Mouse (Mus musculus) limb, embryonic 13.5 days (tissue): Measurements from ENCODE around the gene Mdm2. TPM values are rescaled to one million over a fixed set of nuclear protein-coding genes. Genes with fewer than 3 reads are reported as not detected.
"Not testable (repeated sequence)": the region's sequence is repeated elsewhere in the genome, so short reads cannot be mapped to it uniquely, and the experiment has no call there.

Experiments
- ATAC-seq: fragments of 200-750 bp; cut with Nextera tagmentation; 2 replicates; pipeline ENCODE4 v1.8.0; 2017; ENCODE audit warnings: low read depth, moderate number of reproducible peaks, moderate TSS enrichment; ENCODE audit not compliant: low FRiP score
- H3K27ac ChIP-seq: fragments of 300-500 bp; sonication (generic); 2 replicates; pipeline ENCODE4 v1.5.1; 2015; ENCODE audit warnings: inconsistent platforms, mild to moderate bottlenecking, moderate library complexity
- H3K27me3 ChIP-seq: fragments of 300-500 bp; sonication (generic); 2 replicates; pipeline ENCODE4 v1.6.1; 2015; ENCODE audit warnings: mild to moderate bottlenecking, inconsistent platforms
- H3K36me3 ChIP-seq: fragments of 300-500 bp; sonication (generic); 2 replicates; pipeline ENCODE4 v1.6.1; 2015; ENCODE audit warnings: inconsistent platforms, mild to moderate bottlenecking, moderate library complexity
- H3K4me1 ChIP-seq: fragments of 300-500 bp; sonication (generic); 2 replicates; pipeline ENCODE4 v1.6.1; 2015; ENCODE audit warnings: inconsistent platforms
- H3K4me2 ChIP-seq: fragments of 300-500 bp; sonication (generic); replicated peaks from 2 replicates; pipeline ENCODE4 v1.6.1; 2015; ENCODE audit warnings: inconsistent platforms, mild to moderate bottlenecking, moderate library complexity
- H3K4me3 ChIP-seq: fragments of 300-500 bp; sonication (generic); 2 replicates; pipeline ENCODE4 v1.5.1; 2015; ENCODE audit warnings: moderate library complexity, mild to moderate bottlenecking, inconsistent platforms
- H3K9ac ChIP-seq: fragments of 300-500 bp; sonication (generic); 2 replicates; pipeline ENCODE4 v1.6.1; 2015; ENCODE audit warnings: mild to moderate bottlenecking, inconsistent platforms
- H3K9me3 ChIP-seq: fragments of 300-500 bp; sonication (generic); 2 replicates; pipeline ENCODE4 v1.6.1; 2016; ENCODE audit warnings: inconsistent platforms
- WGBS: fragments of 180-500 bp; shearing (Covaris S2); methylation state at CpG from one replicate; pipeline ENCODE4 v1.1.7; 2015; 5-methylcytosine and 5-hydroxymethylcytosine counted together
- polyA plus RNA-seq: library from polyadenylated mRNA; unstranded; fragments of >200 nt; fragmentation: Nextera tagmentation; extraction: Ambion mirVana; gene quantifications from 2 replicates; pipeline ENCODE4 v1.2.1, GENCODE M21; 2015

Mdm2 gene
- polyA plus RNA-seq, 1 experiment from 2014 or later: 49.5 TPM

DNA sequence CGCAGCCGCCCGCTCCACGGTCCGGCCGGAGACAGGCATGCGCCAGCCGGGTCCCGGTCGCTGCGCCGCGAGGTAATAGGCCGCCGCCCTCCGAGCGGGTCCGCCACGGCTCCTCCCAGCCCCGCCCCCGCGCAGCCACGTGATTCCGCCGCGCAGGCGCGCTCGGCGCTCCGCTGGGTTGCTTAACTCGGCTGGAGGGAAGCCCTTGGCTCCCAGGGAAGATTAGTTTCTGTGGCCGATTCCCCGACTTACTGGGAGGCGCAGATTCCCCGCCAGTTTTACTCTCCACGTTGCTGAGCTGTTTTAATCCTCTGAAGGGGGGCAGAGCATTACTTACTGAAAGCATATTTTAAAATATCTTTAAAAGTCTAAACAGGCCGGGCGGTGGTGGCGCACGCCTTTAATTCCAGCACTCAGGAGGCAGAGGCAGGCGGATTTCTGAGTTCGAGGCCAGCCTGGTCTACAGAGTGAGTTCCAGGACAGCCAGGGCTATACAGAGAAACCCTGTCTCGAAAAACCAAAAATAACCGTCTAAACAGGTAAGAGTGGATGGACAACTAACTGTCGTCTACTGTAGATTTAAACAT is 35.8 kb upstream of the Mdm2 start, which contains the start of gene Slc35e3:
Slc35e3 (minus strand) TSS at position 69 of the 587 bp plus-strand sequence.
- Histone ChIP-seq H3K27me3 (no peaks in the 10 kb centered on the region), H3K4me3 (peak within 1 kb of the TSS; percentile 53), H3K4me1 (peaks cover 33% of the 10 kb centered on the region), H3K9me3 (no peaks in the 10 kb centered on the region), H3K27ac (peak within 1 kb of the TSS; percentile 90; the same call in 1 of the 2 replicates), H3K36me3 (peaks cover 37% of the 10 kb centered on the region), H3K4me2 (peak within 1 kb of the TSS; percentile 69), H3K9ac (peak within 1 kb of the TSS; percentile 73)
- 16% methylated on average over 42 of the region's 46 CpGs for WGBS
- peak; percentile 95 for ATAC-seq

DNA sequence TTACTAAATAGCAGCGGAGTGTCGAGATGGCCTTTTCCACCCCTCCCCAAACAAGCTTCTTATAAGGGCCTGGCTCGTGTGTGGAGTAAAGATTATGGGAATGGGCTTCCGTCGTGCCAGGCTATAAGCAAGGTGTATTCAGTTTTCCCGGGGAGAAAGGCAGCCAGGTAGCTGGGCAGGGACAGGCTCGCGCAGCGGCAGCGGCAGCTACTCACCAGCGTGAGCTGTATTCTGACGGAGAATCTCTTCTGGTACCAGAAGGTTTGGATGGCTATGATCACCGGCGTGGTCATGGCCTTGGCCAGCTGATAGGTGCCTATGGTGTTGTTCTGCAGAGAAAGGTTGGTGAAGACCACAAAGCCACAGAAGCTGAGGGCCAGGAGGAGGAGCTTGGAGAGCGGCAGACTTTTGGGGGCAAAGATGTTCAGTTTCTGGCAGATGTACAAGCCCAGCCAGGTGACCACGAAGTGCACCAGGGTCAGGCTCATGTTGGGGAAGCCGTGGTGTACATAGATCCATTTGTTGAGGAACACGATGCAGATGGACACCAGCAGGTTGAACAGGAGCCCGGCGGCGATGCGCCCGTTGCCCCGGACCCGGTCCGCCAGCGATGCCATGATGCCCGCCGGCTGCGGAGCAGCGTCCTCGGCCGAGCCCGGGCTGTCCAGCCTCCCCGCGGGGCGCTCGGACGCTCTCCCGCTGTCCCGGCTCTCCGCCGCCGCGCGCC is 35.2 kb upstream of the Mdm2 start:
- ATAC-seq: peak; percentile 13; the same call in 1 of the 2 replicates
- peaks cover 33% of the 10 kb centered on the region for H3K36me3 ChIP-seq
- H3K9ac ChIP-seq: peak overlapping the region; percentile 73
- H3K9me3 ChIP-seq, H3K27me3 ChIP-seq: not testable (repeated sequence)
- peak overlapping the region; percentile 90; the same call in 1 of the 2 replicates for H3K27ac ChIP-seq
- H3K4me2 ChIP-seq: peak overlapping the region; percentile 69
- peak overlapping the region; percentile 53 for H3K4me3 ChIP-seq
- peaks cover 36% of the 10 kb centered on the region for H3K4me1 ChIP-seq
- WGBS: under 1% methylated on average over 14 of the region's 46 CpGs

DNA sequence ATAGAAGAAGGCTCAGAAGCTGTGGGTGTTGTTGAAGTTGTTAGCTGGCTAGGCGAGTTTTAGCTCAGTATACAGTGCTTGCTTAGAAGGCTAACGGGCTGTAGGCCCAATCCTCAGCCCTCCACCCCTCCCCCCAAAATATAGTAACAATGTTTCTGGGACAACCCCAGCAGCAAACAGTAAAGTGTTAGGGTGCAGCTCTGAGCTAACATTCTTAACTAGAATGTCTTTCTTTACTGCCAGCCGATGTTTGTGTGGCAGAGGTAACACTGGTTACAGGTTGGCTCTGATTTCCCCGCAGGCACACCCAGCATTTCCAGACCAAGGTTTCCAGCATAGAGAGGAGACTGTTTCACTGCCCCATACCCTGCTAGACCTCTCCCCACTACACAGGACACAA is 33.4 kb upstream of the Mdm2 start:
- Histone ChIP-seq H3K9ac (peak overlapping the region; percentile 73), H3K9me3 (no peaks in the 10 kb centered on the region), H3K4me3 (peak overlapping the region; percentile 53), H3K36me3 (peaks cover 36% of the 10 kb centered on the region), H3K27ac (peak overlapping the region; percentile 90), H3K27me3 (no peaks in the 10 kb centered on the region), H3K4me1 (peaks cover 36% of the 10 kb centered on the region), H3K4me2 (peak overlapping the region; percentile 69)
- ATAC-seq: 0 out of 2 replicates have a peak, but pooled peaks have one; percentile 18
- 57% methylated on average over 4 of the region's 4 CpGs for WGBS

DNA sequence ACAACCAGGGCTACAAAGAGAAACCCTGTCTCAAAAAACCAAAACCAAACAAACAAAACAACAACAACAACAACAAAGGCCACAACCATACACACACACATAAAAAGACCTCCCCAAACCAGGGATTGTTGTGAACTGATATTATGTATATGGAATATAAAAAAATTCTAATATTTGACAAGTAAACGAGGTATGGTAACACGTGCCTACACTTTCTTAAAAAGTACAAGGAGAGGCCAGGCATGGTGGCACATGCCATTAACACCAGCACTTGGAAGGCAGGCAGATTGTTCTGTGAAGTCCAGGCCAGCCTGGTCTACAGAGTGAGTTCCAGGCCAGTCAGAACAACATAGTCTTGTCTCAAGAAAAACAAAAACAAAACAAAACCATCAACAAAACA is 32.6 kb upstream of the Mdm2 start:
- no peak for ATAC-seq
- H3K4me1 ChIP-seq: peaks cover 36% of the 10 kb centered on the region
- peak overlapping the region; percentile 53 for H3K4me3 ChIP-seq
- peaks cover 36% of the 10 kb centered on the region for H3K36me3 ChIP-seq
- no peaks in the 10 kb centered on the region for H3K27me3 ChIP-seq
- H3K9me3 ChIP-seq: no peaks in the 10 kb centered on the region
- 88% methylated on average over 2 of the region's 2 CpGs for WGBS
- peak overlapping the region; percentile 73 for H3K9ac ChIP-seq
- peak overlapping the region; percentile 90 for H3K27ac ChIP-seq
- H3K4me2 ChIP-seq: peak overlapping the region; percentile 69

DNA sequence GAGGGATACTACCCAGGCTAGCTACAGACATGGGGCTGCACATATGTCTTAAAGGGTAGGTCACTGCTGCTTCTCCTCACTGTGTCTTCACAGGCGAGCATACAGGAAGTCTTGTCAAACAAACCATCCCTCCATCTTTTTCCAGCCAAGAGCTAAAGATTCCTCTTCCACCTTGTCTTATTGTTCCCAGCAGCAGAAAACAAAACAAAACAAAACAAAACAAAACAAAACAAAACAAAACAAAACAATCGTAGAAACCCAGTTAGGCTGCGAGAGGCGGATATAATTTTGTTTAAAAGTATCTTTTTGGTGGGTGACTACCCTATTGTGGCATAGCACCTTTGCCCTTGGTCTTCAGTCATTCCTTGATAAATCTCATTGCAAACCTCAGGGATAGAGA is 32.1 kb upstream of the Mdm2 start:
- Histone ChIP-seq H3K9me3 (no peaks in the 10 kb centered on the region), H3K36me3 (peaks cover 40% of the 10 kb centered on the region), H3K4me3 (no peak overlapping the region), H3K4me1 (peaks cover 36% of the 10 kb centered on the region), H3K4me2 (peak overlapping the region; percentile 42; the same call in 1 of the 2 replicates), H3K9ac (no peak overlapping the region), H3K27me3 (no peaks in the 10 kb centered on the region), H3K27ac (peak overlapping the region; percentile 80; the same call in 1 of the 2 replicates)
- 92% methylated on average over 4 of the region's 4 CpGs for WGBS
- ATAC-seq: no peak

DNA sequence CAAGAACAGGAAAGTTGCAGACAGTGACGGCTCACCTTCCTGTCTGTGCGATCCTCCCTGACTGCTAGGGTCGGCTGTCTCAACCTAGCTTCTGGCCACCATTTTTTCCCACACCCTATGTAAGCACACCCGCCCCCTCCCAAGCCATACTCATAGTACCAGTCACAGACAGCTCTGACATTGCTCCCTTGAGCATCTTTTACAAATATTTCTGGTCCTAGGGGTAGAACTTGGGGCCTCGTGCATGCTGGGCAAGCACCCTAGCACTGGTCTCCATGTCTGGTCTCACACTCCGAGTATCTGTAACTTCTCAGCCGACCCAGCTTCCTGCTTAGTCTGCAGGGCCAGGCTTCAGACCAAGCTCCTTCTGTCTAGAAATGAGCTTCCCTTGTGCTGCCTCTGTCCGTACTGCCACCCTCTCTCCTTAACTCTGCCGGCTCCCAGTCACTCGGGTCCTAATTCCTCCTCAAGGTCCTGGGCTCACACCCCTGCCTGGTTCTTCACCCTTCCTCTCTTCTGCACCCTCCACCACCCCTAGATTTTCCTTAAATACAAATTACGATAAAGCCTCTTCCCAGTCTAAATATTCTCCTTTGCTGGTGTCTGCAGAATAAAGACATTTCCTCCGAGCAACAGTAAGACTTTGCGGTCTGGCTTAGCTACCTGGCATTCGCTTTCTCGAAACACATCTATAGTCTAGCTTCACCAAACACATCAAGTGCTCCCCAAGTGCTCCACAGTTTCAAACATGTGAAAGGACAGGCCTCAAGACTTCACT is 31.3 kb upstream of the Mdm2 start:
- peak overlapping the region; percentile 9; the same call in 1 of the 2 replicates for H3K4me3 ChIP-seq
- H3K4me1 ChIP-seq: peaks cover 36% of the 10 kb centered on the region

DNA sequence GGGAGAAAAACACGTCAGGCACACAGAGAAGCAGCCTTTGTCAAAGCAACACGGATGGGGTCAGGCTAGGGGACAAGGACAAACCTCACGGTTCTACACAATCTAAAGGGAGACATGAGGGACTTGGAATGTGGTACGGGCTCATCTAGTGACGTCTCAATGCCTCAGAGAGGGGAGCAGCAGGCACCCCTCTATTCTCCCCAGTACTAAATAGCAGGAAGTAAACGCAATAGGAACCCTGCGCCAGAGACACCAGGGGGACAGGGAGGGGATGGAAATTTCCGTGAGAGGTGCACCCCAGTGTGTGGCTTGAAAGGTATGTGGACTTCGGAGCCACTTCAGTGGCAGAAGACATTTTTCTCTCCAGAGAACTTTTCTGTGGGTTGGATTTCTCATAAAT is 30.4 kb upstream of the Mdm2 start:
- no peak for ATAC-seq
- Histone ChIP-seq H3K4me3 (no peak overlapping the region), H3K9ac (no peak overlapping the region), H3K4me1 (peaks cover 36% of the 10 kb centered on the region), H3K9me3 (no peaks in the 10 kb centered on the region), H3K36me3 (peaks cover 57% of the 10 kb centered on the region), H3K27ac (peak overlapping the region; percentile 80), H3K27me3 (no peaks in the 10 kb centered on the region), H3K4me2 (peak overlapping the region; percentile 37)
- WGBS: 81% methylated on average over 9 of the region's 9 CpGs

More for the DNA sequence above, 31.3 kb upstream of the Mdm2 start:
- Histone ChIP-seq H3K36me3 (peaks cover 47% of the 10 kb centered on the region), H3K27ac (peak overlapping the region; percentile 80), H3K9ac (peak overlapping the region; percentile 51), H3K4me2 (peak overlapping the region; percentile 42), H3K27me3 (no peaks in the 10 kb centered on the region), H3K9me3 (no peaks in the 10 kb centered on the region)
- no peak for ATAC-seq
- WGBS: 80% methylated on average over 15 of the region's 15 CpGs

DNA sequence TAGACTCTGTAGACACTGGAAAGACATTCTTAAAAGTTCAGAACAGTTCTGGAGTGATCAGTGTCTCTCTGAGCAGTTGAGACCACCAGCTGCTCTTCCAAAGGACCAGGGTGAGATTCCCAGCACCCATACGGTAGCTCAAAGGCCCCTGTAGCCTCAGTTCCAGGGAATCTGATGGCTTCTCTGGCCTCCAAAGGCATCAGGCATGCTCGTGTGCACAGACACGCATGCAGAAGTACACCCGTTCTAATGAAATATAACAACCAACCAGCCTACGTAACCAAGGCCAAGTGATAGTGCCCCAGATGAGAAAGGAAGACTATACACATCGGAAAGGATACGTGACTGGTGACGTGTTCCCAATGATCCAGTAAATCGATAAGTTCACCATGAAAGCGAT is 29.6 kb upstream of the Mdm2 start:
- H3K9me3 ChIP-seq: no peaks in the 10 kb centered on the region
- WGBS: 95% methylated on average over 10 of the region's 10 CpGs
- H3K4me2 ChIP-seq: no peak overlapping the region
- H3K36me3 ChIP-seq: peaks cover 62% of the 10 kb centered on the region
- no peak overlapping the region for H3K9ac ChIP-seq
- ATAC-seq: no peak
- no peak overlapping the region; the same call in 1 of the 2 replicates for H3K27ac ChIP-seq
- H3K4me3 ChIP-seq: no peak overlapping the region
- peaks cover 35% of the 10 kb centered on the region for H3K4me1 ChIP-seq
- H3K27me3 ChIP-seq: no peaks in the 10 kb centered on the region

DNA sequence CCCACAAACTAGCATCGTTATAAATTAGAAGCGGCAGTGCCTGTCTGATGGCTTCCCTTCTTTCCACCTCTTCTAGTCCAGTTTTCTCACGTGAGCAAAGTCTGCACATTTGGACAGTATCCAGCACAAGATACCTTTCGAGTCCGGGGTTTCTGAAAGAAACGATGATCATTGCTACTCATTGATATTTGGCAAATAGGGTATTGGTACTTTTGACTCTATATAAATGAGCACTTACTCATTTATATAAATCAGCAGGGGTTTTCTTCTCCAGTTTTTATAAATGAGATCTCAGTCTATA is 29.0 kb upstream of the Mdm2 start:
- no peak overlapping the region for H3K27ac ChIP-seq
- H3K4me2 ChIP-seq: no peak overlapping the region
- H3K9ac ChIP-seq: no peak overlapping the region
- peaks cover 62% of the 10 kb centered on the region for H3K36me3 ChIP-seq
- H3K27me3 ChIP-seq: no peaks in the 10 kb centered on the region
- no peak overlapping the region for H3K4me3 ChIP-seq
- H3K4me1 ChIP-seq: peaks cover 29% of the 10 kb centered on the region
- WGBS: 96% methylated on average over 6 of the region's 6 CpGs
- no peaks in the 10 kb centered on the region for H3K9me3 ChIP-seq
- no peak for ATAC-seq

DNA sequence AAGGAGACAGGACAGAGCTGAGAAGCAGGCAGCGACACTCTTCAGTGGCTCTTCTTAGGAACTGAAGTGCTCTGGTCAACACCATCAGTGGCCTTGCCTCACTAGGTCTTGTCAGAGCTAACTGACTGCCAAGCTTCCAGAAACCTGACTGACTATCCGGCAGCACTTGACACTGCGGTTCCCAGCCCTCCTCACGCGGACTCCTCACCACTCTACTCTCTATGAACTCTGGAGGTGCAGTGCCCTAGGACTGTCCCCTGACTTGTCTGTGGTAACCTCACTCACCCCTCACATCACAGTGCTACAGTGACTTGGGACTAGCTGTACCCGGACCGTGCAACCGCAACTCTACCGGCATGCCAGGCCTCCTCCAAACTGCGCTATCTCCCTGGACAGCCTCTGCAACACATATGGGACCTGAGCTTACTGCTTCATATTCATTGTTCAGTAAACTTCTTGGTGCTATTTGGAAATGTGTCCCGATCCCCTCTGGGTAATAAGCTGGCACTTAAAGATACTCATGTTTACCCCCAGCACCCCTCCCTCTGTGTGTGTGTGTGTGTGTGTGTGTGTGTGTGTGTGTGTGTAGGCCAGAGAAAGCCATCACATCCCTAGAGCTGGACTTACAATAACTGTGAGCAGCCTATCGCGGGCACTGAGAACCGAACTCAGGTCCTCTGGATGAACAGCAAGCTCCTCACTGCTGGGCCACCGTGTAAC is 28.5 kb upstream of the Mdm2 start:
- WGBS: 93% methylated on average over 15 of the region's 15 CpGs
- Histone ChIP-seq H3K9ac (no peak overlapping the region), H3K27ac (no peak overlapping the region), H3K36me3 (peaks cover 62% of the 10 kb centered on the region), H3K27me3 (no peaks in the 10 kb centered on the region), H3K9me3 (no peaks in the 10 kb centered on the region), H3K4me2 (no peak overlapping the region), H3K4me3 (no peak overlapping the region), H3K4me1 (peaks cover 24% of the 10 kb centered on the region)
- no peak for ATAC-seq

DNA sequence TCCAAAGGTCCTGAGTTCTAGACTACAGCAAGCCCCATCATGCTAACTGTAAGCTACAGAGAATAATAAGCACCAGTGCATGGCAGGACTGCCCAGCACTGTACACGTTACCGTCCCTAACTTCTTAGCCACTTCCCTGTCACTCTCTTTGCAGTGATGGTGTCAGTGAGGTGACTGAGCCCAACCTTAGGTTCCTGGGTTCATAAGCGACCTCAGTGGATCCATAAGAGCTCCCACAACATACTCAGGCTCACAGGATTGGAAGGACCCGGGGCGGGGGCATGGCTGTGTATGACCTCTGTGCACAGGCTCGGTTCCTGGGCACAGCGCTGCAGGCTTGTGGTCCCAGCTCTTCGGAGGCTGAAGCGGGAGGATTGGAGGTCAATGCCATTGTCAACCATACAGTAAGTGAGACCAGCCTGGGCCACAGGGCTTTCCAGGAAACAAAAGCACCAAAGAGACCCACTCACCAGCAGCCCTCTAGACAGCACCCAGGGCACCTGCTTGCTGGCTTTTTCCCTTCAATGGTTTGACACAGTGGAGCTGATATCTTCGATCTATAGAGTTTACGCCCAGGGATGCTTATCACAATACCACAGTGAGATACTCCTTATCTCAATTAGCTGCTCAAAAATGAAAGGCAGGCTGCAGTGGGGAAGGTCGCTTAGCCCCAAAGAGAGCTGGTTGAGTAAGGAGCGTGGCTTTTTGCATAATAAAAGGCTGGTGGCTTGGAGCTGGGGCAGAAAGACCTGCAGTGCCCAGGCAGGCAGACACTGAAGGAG is 27.8 kb upstream of the Mdm2 start:
- peaks cover 16% of the 10 kb centered on the region for H3K4me1 ChIP-seq
- H3K4me3 ChIP-seq: no peak overlapping the region
- H3K27me3 ChIP-seq: no peaks in the 10 kb centered on the region
- 92% methylated on average over 13 of the region's 13 CpGs for WGBS
- no peaks in the 10 kb centered on the region for H3K9me3 ChIP-seq
- no peak overlapping the region for H3K27ac ChIP-seq
- no peak for ATAC-seq
- no peak overlapping the region for H3K4me2 ChIP-seq
- H3K36me3 ChIP-seq: peaks cover 61% of the 10 kb centered on the region
- no peak overlapping the region for H3K9ac ChIP-seq
